Mouse (Mus musculus): ENCODE data around the gene Cdkn1a. TPM values are rescaled to one million over a fixed set of nuclear protein-coding genes. Genes with fewer than 3 reads are reported as not detected.

Gene Cdkn1a
- polyA plus RNA-seq, 1 experiment: 293 TPM

DNA sequence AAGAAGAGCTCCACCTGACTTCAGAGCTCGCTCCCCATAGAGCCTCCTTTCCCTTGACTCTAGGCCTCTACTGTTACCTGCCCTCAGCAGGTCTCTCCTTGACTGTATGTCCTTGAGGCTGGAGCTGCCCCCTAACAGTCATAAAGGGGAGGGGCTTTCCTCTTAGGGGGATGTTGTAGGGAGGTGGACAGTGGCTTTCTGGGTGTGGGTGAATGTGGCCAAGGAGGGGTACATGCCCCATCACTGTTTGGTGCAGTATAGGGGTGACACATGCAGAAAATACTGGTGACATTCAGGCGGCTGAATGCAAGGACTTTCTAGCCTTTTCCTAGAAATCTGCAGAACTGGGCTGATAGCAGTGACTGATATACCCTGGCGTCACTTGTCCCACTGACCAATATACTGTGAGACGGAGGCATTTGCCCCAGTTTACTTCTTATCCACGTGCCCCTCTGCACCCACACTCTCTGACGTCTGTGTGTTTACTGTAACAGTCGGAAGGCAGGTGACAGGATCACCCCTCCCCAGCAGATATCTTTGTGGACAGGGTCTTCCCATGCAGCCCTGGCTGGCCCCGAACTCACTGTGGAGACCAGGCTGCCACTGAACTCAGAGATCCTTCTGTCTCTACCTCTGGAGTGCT, 26.4 kb downstream of the Cdkn1a start:
- no peak overlapping the region for H3K27ac ChIP-seq (ENCODE audit: insufficient read depth, low read depth, low read length)
- no peaks in the 10 kb centered on the region for H3K36me3 ChIP-seq (ENCODE audit: control insufficient read depth, insufficient read depth, low read length)
- no peak overlapping the region for H3K4me3 ChIP-seq (ENCODE audit: low read depth, low read length)
- H3K27me3 ChIP-seq (ENCODE audit: control insufficient read depth, insufficient read depth, low read length): no peaks in the 10 kb centered on the region
- 80% methylated on average over 8 of the region's 8 CpGs for WGBS
- TF ChIP-seq POLR2A (IDR thresholded peaks at IDR 0.05; ENCODE audit: low read depth, low read length) (no peak), CTCF (IDR thresholded peaks at IDR 0.05; ENCODE audit: extremely low read depth, insufficient read length, insufficient replicate concordance, low read depth, low read length) (no peak)
- peaks cover 3% of the 10 kb centered on the region for H3K4me1 ChIP-seq (ENCODE audit: control insufficient read depth, insufficient read depth, insufficient read length, low read length)

GRCm38 (mm10) chr17:29118057-29118456, 27.3 kb downstream of the Cdkn1a start:
- Histone ChIP-seq H3K27ac (ENCODE audit: insufficient read depth, low read depth, low read length) (no peak overlapping the region), H3K36me3 (ENCODE audit: control insufficient read depth, insufficient read depth, low read length) (no peaks in the 10 kb centered on the region), H3K4me3 (ENCODE audit: low read depth, low read length) (no peak overlapping the region), H3K4me1 (ENCODE audit: control insufficient read depth, insufficient read depth, insufficient read length, low read length) (peaks cover 9% of the 10 kb centered on the region), H3K27me3 (ENCODE audit: control insufficient read depth, insufficient read depth, low read length) (no peaks in the 10 kb centered on the region)
- TF ChIP-seq POLR2A (IDR thresholded peaks at IDR 0.05; ENCODE audit: low read depth, low read length) (no peak), CTCF (IDR thresholded peaks at IDR 0.05; ENCODE audit: extremely low read depth, insufficient read length, insufficient replicate concordance, low read depth, low read length) (no peak)
- 72% methylated on average over 5 of the region's 5 CpGs for WGBS

- Histone ChIP-seq H3K36me3 (ENCODE audit: control insufficient read depth, insufficient read depth, low read length) (no peaks in the 10 kb centered on the region), H3K4me1 (ENCODE audit: control insufficient read depth, insufficient read depth, insufficient read length, low read length) (peaks cover 17% of the 10 kb centered on the region), H3K4me3 (ENCODE audit: low read depth, low read length) (no peak overlapping the region), H3K27ac (ENCODE audit: insufficient read depth, low read depth, low read length) (no peak overlapping the region), H3K27me3 (ENCODE audit: control insufficient read depth, insufficient read depth, low read length) (no peaks in the 10 kb centered on the region)
- 73% methylated on average over 12 of the region's 12 CpGs for WGBS
- TF ChIP-seq CTCF (IDR thresholded peaks at IDR 0.05; ENCODE audit: extremely low read depth, insufficient read length, insufficient replicate concordance, low read depth, low read length): no peak
- no peak for TF ChIP-seq POLR2A (IDR thresholded peaks at IDR 0.05; ENCODE audit: low read depth, low read length)
Observed at GRCm38 (mm10) chr17:29120666-29121065, 29.9 kb downstream of the Cdkn1a start.

DNA sequence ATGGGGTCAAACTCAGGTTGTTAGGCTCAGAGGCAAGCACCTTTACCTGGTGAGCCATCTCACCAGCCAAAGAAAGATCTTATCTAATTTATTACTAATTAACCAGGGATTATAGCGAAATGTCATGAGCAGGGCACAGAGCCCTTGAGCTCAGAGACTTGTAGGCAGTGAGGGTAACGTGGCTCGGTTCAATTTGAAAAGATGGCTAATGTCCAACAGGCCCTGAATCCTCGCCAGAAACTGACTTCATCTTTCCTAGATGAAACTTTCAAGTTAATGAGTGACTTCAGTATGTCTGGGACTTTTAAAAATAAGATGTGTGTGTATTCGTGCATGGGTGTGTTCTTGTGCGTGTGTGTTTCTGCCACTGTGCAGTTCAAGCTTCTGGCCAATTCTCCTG, 32.0 kb downstream of the Cdkn1a start:
- Histone ChIP-seq H3K36me3 (ENCODE audit: control insufficient read depth, insufficient read depth, low read length) (no peaks in the 10 kb centered on the region), H3K4me3 (ENCODE audit: low read depth, low read length) (no peak overlapping the region), H3K4me1 (ENCODE audit: control insufficient read depth, insufficient read depth, insufficient read length, low read length) (peaks cover 17% of the 10 kb centered on the region), H3K27me3 (ENCODE audit: control insufficient read depth, insufficient read depth, low read length) (no peaks in the 10 kb centered on the region), H3K27ac (ENCODE audit: insufficient read depth, low read depth, low read length) (peak overlapping the region; percentile 46)
- TF ChIP-seq POLR2A (IDR thresholded peaks at IDR 0.05; ENCODE audit: low read depth, low read length) (no peak), CTCF (IDR thresholded peaks at IDR 0.05; ENCODE audit: extremely low read depth, insufficient read length, insufficient replicate concordance, low read depth, low read length) (no peak)
- 18% methylated on average over 6 of the region's 6 CpGs for WGBS

- no peaks in the 10 kb centered on the region for H3K27me3 ChIP-seq (ENCODE audit: control insufficient read depth, insufficient read depth, low read length)
- peak overlapping the region; percentile 52 for H3K27ac ChIP-seq (ENCODE audit: insufficient read depth, low read depth, low read length)
- peaks cover 17% of the 10 kb centered on the region for H3K4me1 ChIP-seq (ENCODE audit: control insufficient read depth, insufficient read depth, insufficient read length, low read length)
- TF ChIP-seq CTCF (IDR thresholded peaks at IDR 0.05; ENCODE audit: extremely low read depth, insufficient read length, insufficient replicate concordance, low read depth, low read length) (no peak), POLR2A (IDR thresholded peaks at IDR 0.05; ENCODE audit: low read depth, low read length) (no peak)
- no peaks in the 10 kb centered on the region for H3K36me3 ChIP-seq (ENCODE audit: control insufficient read depth, insufficient read depth, low read length)
- no peak overlapping the region for H3K4me3 ChIP-seq (ENCODE audit: low read depth, low read length)
- WGBS: 18% methylated on average over 6 of the region's 6 CpGs
Observed at GRCm38 (mm10) chr17:29123578-29124174, 32.9 kb downstream of the Cdkn1a start.

- Histone ChIP-seq H3K4me3 (ENCODE audit: low read depth, low read length) (no peak overlapping the region), H3K27ac (ENCODE audit: insufficient read depth, low read depth, low read length) (no peak overlapping the region), H3K36me3 (ENCODE audit: control insufficient read depth, insufficient read depth, low read length) (no peaks in the 10 kb centered on the region), H3K27me3 (ENCODE audit: control insufficient read depth, insufficient read depth, low read length) (no peaks in the 10 kb centered on the region), H3K4me1 (ENCODE audit: control insufficient read depth, insufficient read depth, insufficient read length, low read length) (peaks cover 17% of the 10 kb centered on the region; the same call in 1 of the 2 replicates)
- no peak for TF ChIP-seq CTCF (IDR thresholded peaks at IDR 0.05; ENCODE audit: extremely low read depth, insufficient read length, insufficient replicate concordance, low read depth, low read length)
- TF ChIP-seq POLR2A (IDR thresholded peaks at IDR 0.05; ENCODE audit: low read depth, low read length): no peak
- 95% methylated on average over 3 of the region's 3 CpGs for WGBS
Observed at GRCm38 (mm10) chr17:29126561-29126960, 35.8 kb downstream of the Cdkn1a start.

- H3K27me3 ChIP-seq (ENCODE audit: control insufficient read depth, insufficient read depth, low read length): no peaks in the 10 kb centered on the region
- no peak overlapping the region for H3K27ac ChIP-seq (ENCODE audit: insufficient read depth, low read depth, low read length)
- peaks cover 7% of the 10 kb centered on the region for H3K4me1 ChIP-seq (ENCODE audit: control insufficient read depth, insufficient read depth, insufficient read length, low read length)
- no peaks in the 10 kb centered on the region for H3K36me3 ChIP-seq (ENCODE audit: control insufficient read depth, insufficient read depth, low read length)
- WGBS: 25% methylated on average over 5 of the region's 5 CpGs
- TF ChIP-seq POLR2A (IDR thresholded peaks at IDR 0.05; ENCODE audit: low read depth, low read length): no peak
- no peak for TF ChIP-seq CTCF (IDR thresholded peaks at IDR 0.05; ENCODE audit: extremely low read depth, insufficient read length, insufficient replicate concordance, low read depth, low read length)
- no peak overlapping the region for H3K4me3 ChIP-seq (ENCODE audit: low read depth, low read length)
Observed at GRCm38 (mm10) chr17:29129341-29129740, 38.6 kb downstream of the Cdkn1a start.

Data from small intestine, adult 2 months (tissue).